Mouse (Mus musculus) left cerebral cortex, adult 2 months (tissue): ENCODE measurements around the gene Fndc3b. TPM values are rescaled to one million over a fixed set of nuclear protein-coding genes. Genes with fewer than 3 reads are reported as not detected.

Experiments
- DNase-seq, 2 experiments: peaks; one replicate each; pipeline ENCODE4 v3.0.0; 2021 to 2022; ENCODE audit warnings: low spot score in 2 of 2, mixed read lengths in 1 of 2; ENCODE audit errors: extremely low spot score in 1 of 2
- H3K27ac ChIP-seq: fragments of 200-600 bp; 2 replicates; pipeline ENCODE4 v1.8.1; 2022
- H3K4me3 ChIP-seq: fragments of 200-600 bp; 2 replicates; pipeline ENCODE4 v1.8.1; 2022
- CTCF ChIP-seq: fragments of 200-600 bp; IDR thresholded peaks from 2 replicates; pipeline ENCODE4 v1.8.1; 2022; ENCODE audit warnings: antibody characterized with exemption, mild to moderate bottlenecking, moderate library complexity
- intact Hi-C: fragments of 180-260 bp; cut with DNase I; formaldehyde crosslinking; loops from one replicate; pipeline ENCODE4 v1.15.1; 2025
- total RNA-seq, 2 experiments: library from RNA; stranded (reverse); gene quantifications; 2 replicates each; pipeline ENCODE4 v1.2.3; 2021

Gene Fndc3b
- total RNA-seq, 2 experiments from 2014 or later = 25.1 to 27.7 TPM

DNA sequence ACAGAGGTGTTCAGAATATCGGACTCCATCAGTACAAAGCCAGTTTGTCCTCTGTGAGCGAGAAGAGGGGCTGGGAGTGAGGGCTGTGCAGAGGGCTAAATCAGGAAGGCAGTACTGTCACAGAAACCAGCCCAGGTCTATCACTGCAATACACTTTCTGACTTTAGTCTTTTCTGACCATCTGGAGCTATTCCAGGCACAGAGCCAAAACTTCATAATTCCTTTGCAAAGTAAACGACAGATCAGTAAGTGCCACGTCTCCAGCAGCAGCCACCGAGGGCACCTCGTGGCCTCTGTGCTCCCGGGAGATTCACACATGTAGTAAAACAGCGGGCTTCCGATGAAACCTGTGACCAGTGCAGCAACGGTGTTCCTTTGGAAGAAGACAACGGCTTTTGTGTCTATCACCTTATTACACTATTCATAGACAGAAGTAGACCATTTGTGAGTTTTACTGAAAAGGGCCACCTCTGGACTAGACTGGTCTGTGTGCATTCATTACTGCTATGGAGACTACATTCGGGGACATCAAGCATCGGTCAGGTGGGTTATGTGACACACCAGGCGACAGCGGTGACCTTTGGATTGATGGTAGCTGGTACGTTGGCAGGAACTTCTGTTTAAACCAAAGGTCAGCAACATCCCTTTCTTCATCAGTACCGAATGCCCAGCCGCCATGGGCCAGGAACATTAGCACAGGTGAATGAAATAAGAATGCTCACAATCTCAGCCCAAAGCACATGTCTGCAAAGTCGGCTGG lies 24.2 kb downstream of the Fndc3b start:
- no peak overlapping the region for H3K27ac ChIP-seq
- intact Hi-C loops = no loop called here
- TF ChIP-seq CTCF = no peak
- no peak overlapping the region for H3K4me3 ChIP-seq
- DNase-seq = no peak

DNA sequence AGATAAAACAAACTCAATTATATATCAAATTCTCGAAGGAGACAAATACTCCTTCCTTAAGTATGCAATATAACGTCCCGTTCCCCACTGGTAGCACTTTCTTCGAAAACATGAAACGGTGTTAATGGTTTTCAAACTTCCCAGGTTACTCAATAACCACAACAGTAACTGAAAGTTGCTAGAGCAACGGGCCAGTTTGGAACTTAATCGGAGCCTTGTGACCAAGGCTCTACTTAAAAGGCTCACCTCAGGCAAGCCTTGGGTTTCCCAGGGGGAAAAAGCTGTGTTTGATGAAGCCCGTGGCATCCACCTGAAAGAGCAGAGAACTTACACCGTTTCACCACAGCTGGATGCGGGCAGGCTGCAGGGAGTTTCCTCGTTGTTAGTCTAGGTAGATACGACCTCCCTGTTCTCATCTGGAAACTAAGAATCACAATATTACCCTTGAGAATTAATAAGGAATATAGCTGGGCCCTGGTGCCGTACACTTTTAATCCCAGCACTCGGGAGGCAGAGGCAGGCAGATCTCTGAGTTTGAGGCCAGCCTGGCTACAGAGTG lies 25.4 kb downstream of the Fndc3b start:
- intact Hi-C loops = no loop called here
- no peak for DNase-seq
- TF ChIP-seq CTCF = no peak
- H3K4me3 ChIP-seq = no peak overlapping the region
- H3K27ac ChIP-seq = no peak overlapping the region

- intact Hi-C loops = no loop called here
- no peak for DNase-seq
- no peak for TF ChIP-seq CTCF
- H3K27ac ChIP-seq = no peak overlapping the region
- H3K4me3 ChIP-seq = no peak overlapping the region
Measured at GRCm38 (mm10) chr3:27685134-27685533, 26.0 kb downstream of the Fndc3b start.

DNA sequence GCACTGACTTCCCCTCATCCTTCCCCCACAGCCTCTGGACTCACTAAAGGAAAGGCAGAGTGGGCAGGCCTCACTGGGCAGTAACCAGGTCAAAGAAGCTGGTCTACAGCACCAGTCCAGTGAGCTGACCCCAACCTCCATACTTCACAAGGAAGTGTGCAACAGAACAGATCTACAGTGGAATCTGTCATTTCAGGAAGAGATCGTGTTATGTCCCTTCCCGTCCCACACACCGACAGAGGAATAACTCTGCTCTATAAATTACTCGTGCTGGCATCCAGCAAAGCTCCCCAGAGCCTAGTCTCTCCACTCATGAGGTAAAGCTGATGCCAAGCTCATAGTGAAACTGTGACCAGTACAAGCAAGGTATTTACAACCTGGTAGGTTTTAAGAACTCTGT lies 27.7 kb downstream of the Fndc3b start:
- intact Hi-C loops = no loop called here
- no peak overlapping the region for H3K4me3 ChIP-seq
- no peak overlapping the region for H3K27ac ChIP-seq
- DNase-seq = no peak
- TF ChIP-seq CTCF = no peak

DNA sequence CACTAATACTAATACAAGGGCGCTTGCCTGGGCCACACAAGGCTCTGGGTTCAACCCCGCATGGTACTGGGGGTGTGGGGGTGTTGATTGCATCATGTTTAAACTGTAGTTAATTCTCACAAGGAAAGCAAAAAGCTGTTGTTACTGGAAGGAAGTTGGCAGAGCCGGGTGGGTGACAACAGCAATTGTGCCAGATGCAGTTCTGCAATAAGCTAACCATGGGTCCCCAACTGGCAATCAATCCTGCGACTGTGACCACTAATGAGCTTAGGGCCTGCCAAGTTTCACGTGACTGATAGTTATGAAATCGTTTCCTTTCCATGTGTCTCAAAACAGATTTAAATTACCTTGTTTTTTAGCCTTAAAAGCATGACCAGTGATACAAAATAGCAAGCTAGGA lies 33.5 kb downstream of the Fndc3b start:
- intact Hi-C loops = no loop called here
- H3K4me3 ChIP-seq = no peak overlapping the region
- no peak for TF ChIP-seq CTCF
- no peak overlapping the region for H3K27ac ChIP-seq
- no peak for DNase-seq

- H3K27ac ChIP-seq = no peak overlapping the region
- no peak overlapping the region for H3K4me3 ChIP-seq
- intact Hi-C loops = no loop called here
- TF ChIP-seq CTCF = no peak
- DNase-seq = no peak
Measured at GRCm38 (mm10) chr3:27673660-27674059, 37.4 kb downstream of the Fndc3b start.

DNA sequence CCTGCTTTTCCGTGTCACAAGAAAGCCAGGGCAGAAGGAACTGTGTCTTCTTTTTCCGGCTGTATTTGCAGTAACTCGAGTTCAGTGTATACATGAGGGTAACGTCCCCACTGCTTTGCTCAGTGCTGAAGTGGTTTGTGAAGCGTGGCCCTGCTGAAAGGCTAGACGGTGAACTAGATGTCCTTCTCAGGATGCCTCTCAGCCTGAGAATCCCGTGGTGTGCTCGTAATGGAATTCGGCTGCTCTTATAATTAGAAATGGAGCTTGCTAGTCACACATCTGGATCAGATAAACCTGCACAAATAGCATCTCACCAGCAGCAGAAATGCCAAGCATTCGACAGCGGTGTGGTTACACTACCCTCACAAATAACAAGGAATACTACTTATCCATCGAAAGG lies 40.7 kb downstream of the Fndc3b start:
- H3K27ac ChIP-seq = no peak overlapping the region
- H3K4me3 ChIP-seq = no peak overlapping the region
- intact Hi-C loops = no loop called here
- no peak for DNase-seq
- TF ChIP-seq CTCF = no peak

GRCm38 (mm10) chr3:27667280-27667679 lies 43.8 kb downstream of the Fndc3b start:
- H3K27ac ChIP-seq = no peak overlapping the region
- no peak for DNase-seq
- H3K4me3 ChIP-seq = no peak overlapping the region
- intact Hi-C loops = no loop called here
- no peak for TF ChIP-seq CTCF

GRCm38 (mm10) chr3:27665338-27665737 lies 45.8 kb downstream of the Fndc3b start:
- no peak for DNase-seq
- intact Hi-C loops = no loop called here

GRCm38 (mm10) chr3:27663221-27663620 lies 47.9 kb downstream of the Fndc3b start:
- Histone ChIP-seq H3K27ac (no peak overlapping the region), H3K4me3 (no peak overlapping the region)
- no peak for TF ChIP-seq CTCF
- no peak for DNase-seq
- intact Hi-C loops = no loop called here

More at GRCm38 (mm10) chr3:27665338-27665737, 45.8 kb downstream of the Fndc3b start:
- H3K27ac ChIP-seq = no peak overlapping the region
- no peak overlapping the region for H3K4me3 ChIP-seq
- TF ChIP-seq CTCF = no peak

GRCm38 (mm10) chr3:27658198-27658763 lies 52.8 kb downstream of the Fndc3b start:
- intact Hi-C loops = no loop called here
- no peak for DNase-seq
- Histone ChIP-seq H3K27ac (no peak overlapping the region), H3K4me3 (no peak overlapping the region)
- no peak for TF ChIP-seq CTCF

GRCm38 (mm10) chr3:27656764-27657390 lies 54.2 kb downstream of the Fndc3b start:
- intact Hi-C loops = no loop called here
- Histone ChIP-seq H3K27ac (no peak overlapping the region), H3K4me3 (no peak overlapping the region)
- peak in 1 of 2 experiments; percentile 28 for DNase-seq
- TF ChIP-seq CTCF = no peak
